Mouse (Mus musculus): Measurements from ENCODE around the gene Epb41l2. TPM values are rescaled to one million over a fixed set of nuclear protein-coding genes. Genes with fewer than 3 reads are reported as not detected.
A peak's percentile ranks its signal among the peaks of the same experiment; 100 is the strongest.

The Epb41l2 gene
- polyA plus RNA-seq (2015; fragmentation: Nextera tagmentation; extraction: Ambion mirVana) = 20.8 and 23.5 TPM in 2 replicates

DNA sequence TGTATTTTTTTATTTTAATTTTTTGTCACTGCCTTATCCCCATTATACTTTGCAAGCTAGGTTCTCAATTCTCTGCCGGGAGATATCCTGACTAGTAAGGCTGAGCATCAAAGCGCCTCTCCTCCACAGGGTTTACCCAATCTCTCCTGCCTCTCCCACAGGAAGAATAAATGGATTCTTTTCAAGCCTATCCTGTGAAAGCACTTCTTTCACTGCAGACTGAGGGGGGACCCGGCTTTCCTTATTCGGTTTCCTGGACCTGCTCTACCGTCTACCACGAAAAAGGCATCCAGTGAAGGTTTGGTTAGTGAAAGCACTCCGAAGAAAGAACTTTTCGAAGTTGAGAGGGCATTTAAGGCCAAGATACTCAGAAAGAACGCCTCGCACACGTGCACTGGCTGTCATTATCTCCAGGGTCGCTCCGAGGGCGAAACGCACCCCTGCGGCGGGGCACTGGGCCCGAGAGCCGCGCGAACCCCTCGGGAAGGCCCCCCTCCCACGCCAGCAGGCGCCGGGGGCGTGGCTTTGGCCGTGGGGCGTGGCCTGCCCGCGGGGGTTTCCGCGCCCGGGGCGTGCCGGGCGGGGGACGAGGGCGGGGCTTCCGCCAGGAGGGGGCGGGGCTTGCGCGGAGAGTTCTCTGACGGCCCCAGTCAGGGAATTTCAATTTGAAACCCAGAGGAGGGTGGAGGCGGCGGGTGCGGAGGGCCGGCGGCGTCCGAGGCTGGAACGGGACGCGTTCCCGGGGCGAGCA lies at the start of gene Epb41l2:
Epb41l2 (plus strand) TSS at position 591 of the 751 bp plus-strand sequence.
- Histone ChIP-seq H3K4me1 (replicated peaks; ENCODE audit: control insufficient read depth, insufficient read depth, low read length) (peaks cover 8% of the 10 kb centered on the region), H3K4me3 (replicated peaks; ENCODE audit: low read length) (peak within 1 kb of the TSS; percentile 72), H3K9me3 (ENCODE audit: control insufficient read depth, low read length) (no peaks in the 10 kb centered on the region), H3K27ac (ENCODE audit: low read length) (peak within 1 kb of the TSS; percentile 32; the same call in 1 of the 2 replicates), H3K36me3 (ENCODE audit: control insufficient read depth, insufficient read depth) (no peaks in the 10 kb centered on the region), H3K9ac (replicated peaks; ENCODE audit: low read depth, low read length) (peak within 1 kb of the TSS; percentile 70), H3K4me2 (ENCODE audit: low read length) (peak within 1 kb of the TSS; percentile 61), H3K27me3 (replicated peaks; ENCODE audit: control insufficient read depth, insufficient read depth, low read length) (no peaks in the 10 kb centered on the region)
- WGBS = under 1% methylated on average over 55 of the region's 55 CpGs
- ATAC-seq = peak; percentile 94

DNA sequence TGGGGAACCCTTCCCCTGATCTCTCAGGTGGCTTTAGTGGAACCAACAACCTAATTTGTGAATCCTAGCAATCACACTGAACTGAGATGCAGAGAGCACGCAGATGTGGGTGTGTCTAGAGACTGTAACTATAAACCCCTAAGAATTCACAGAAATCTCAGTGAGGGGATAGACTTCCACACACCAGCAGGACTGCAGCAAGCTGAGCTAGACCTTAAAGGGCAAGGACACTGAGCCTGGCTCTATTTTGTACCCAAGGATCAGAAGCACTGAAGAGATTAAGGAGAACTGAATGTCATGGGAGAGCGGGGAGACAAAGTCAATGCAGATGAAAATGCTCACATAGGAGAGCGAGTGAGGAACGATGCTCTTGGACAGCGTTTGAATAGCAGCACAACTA lies 49.6 kb upstream of the Epb41l2 start:
- ATAC-seq = no peak
- WGBS = 93% methylated on average over 5 of the region's 5 CpGs
- H3K4me1 ChIP-seq (replicated peaks; ENCODE audit: control insufficient read depth, insufficient read depth, low read length) = peaks cover 8% of the 10 kb centered on the region
- H3K9me3 ChIP-seq (ENCODE audit: control insufficient read depth, low read length) = no peaks in the 10 kb centered on the region
- no peak overlapping the region for H3K4me3 ChIP-seq (replicated peaks; ENCODE audit: low read length)
- H3K9ac ChIP-seq (replicated peaks; ENCODE audit: low read depth, low read length) = no peak overlapping the region
- H3K4me2 ChIP-seq (ENCODE audit: low read length) = no peak overlapping the region
- H3K36me3 ChIP-seq (ENCODE audit: control insufficient read depth, insufficient read depth) = no peaks in the 10 kb centered on the region
- no peak overlapping the region for H3K27ac ChIP-seq (ENCODE audit: low read length)
- no peaks in the 10 kb centered on the region for H3K27me3 ChIP-seq (replicated peaks; ENCODE audit: control insufficient read depth, insufficient read depth, low read length)

DNA sequence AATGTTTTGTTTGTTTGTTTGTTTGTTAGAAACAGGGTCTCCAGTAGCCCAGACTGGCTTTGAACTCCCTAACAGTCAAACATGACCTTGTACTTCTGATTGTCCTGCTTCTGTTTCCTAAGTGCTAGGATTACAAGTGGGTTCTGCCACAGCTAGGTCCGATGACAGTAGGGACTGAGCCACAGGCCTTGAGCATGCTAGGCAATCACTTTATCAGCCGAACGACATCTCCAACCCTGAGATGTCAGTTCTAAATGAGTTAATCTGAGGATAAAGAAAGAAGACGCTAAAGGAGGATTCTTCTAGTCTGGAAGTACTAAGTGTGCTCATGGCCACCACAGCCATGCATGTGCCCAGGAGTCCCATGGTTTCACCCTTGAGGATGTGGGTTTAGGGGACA lies 48.9 kb upstream of the Epb41l2 start:
- peaks cover 8% of the 10 kb centered on the region for H3K4me1 ChIP-seq (replicated peaks; ENCODE audit: control insufficient read depth, insufficient read depth, low read length)
- H3K9ac ChIP-seq (replicated peaks; ENCODE audit: low read depth, low read length) = no peak overlapping the region
- no peak overlapping the region for H3K4me3 ChIP-seq (replicated peaks; ENCODE audit: low read length)
- H3K27me3 ChIP-seq (replicated peaks; ENCODE audit: control insufficient read depth, insufficient read depth, low read length) = no peaks in the 10 kb centered on the region
- H3K4me2 ChIP-seq (ENCODE audit: low read length) = no peak overlapping the region
- no peaks in the 10 kb centered on the region for H3K9me3 ChIP-seq (ENCODE audit: control insufficient read depth, low read length)
- no peak for ATAC-seq
- 86% methylated on average over 4 of the region's 4 CpGs for WGBS
- H3K27ac ChIP-seq (ENCODE audit: low read length) = no peak overlapping the region
- H3K36me3 ChIP-seq (ENCODE audit: control insufficient read depth, insufficient read depth) = no peaks in the 10 kb centered on the region

GRCm38 (mm10) chr10:25311554-25312212 lies 47.9 kb upstream of the Epb41l2 start:
- peak; percentile 85 for ATAC-seq
- peak overlapping the region; percentile 13 for H3K4me2 ChIP-seq (ENCODE audit: low read length)
- no peak overlapping the region for H3K27ac ChIP-seq (ENCODE audit: low read length)
- no peaks in the 10 kb centered on the region for H3K9me3 ChIP-seq (ENCODE audit: control insufficient read depth, low read length)
- no peaks in the 10 kb centered on the region for H3K27me3 ChIP-seq (replicated peaks; ENCODE audit: control insufficient read depth, insufficient read depth, low read length)
- no peak overlapping the region for H3K4me3 ChIP-seq (replicated peaks; ENCODE audit: low read length)
- WGBS = 3% methylated on average over 9 of the region's 9 CpGs
- peaks cover 8% of the 10 kb centered on the region for H3K4me1 ChIP-seq (replicated peaks; ENCODE audit: control insufficient read depth, insufficient read depth, low read length)
- no peak overlapping the region for H3K9ac ChIP-seq (replicated peaks; ENCODE audit: low read depth, low read length)
- H3K36me3 ChIP-seq (ENCODE audit: control insufficient read depth, insufficient read depth) = no peaks in the 10 kb centered on the region

DNA sequence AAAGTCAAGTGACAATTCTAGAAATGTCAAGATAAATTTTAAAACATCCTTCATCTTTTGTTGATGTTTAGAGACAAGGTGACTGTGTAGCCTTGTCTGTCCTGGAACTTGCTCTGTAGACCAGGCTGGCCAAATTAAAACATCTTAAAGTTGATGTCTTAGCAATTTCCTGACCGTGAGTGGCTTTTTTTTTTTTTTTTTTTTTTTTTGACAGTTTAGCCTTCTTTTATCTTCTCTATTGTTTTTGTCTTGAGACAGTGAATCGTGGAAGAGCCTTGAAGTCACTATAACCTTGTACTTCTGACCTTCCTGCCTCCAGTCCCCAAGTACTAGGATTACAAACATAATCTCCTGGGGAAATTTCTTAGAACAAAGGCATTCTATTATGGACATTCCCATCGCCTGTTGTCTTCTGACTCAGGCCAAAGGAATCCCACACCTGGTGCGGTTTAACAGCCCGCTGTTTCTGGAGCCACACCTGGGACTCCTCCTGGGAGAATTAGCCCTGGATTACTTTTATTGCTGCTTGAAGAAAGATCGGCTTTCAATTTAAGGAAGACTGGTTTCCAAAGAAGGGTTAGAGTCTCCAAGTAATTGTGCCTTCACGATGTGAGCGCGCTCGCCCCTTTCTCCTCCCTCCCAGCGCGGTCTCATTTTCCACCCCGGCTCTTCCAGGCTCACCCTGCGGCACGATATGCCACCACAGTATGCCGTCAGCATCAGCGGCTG lies 45.6 kb upstream of the Epb41l2 start:
- no peak overlapping the region for H3K9ac ChIP-seq (replicated peaks; ENCODE audit: low read depth, low read length)
- H3K4me1 ChIP-seq (replicated peaks; ENCODE audit: control insufficient read depth, insufficient read depth, low read length) = peaks cover 8% of the 10 kb centered on the region
- H3K27me3 ChIP-seq (replicated peaks; ENCODE audit: control insufficient read depth, insufficient read depth, low read length) = no peaks in the 10 kb centered on the region
- H3K27ac ChIP-seq (ENCODE audit: low read length) = no peak overlapping the region
- H3K4me3 ChIP-seq (replicated peaks; ENCODE audit: low read length) = no peak overlapping the region
- H3K36me3 ChIP-seq (ENCODE audit: control insufficient read depth, insufficient read depth) = no peaks in the 10 kb centered on the region
- no peak overlapping the region for H3K4me2 ChIP-seq (ENCODE audit: low read length)
- ATAC-seq = no peak
- WGBS = 12% methylated on average over 17 of the region's 17 CpGs
- H3K9me3 ChIP-seq (ENCODE audit: control insufficient read depth, low read length) = no peaks in the 10 kb centered on the region

DNA sequence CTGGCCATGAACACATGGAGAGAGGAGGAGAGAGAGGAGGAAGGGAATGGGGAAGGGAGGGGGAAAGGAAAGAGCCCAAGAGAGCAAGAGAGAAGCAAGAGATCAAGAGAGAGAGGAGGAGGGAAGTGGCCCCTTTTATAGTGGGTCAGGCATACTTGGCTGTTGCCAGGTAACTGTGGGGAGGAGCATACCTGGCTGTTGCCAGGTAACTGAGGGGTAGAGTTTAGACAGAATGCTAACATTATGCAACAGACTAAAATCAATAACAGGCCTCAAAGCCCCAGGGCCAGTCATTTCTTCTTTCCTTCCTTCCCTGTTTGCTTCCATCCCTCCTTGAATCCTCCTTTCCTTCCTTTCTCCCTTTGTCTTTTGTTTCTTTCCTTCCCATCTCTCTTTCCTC lies 41.9 kb upstream of the Epb41l2 start:
- Histone ChIP-seq H3K27me3 (replicated peaks; ENCODE audit: control insufficient read depth, insufficient read depth, low read length) (no peaks in the 10 kb centered on the region), H3K27ac (ENCODE audit: low read length) (no peak overlapping the region), H3K36me3 (ENCODE audit: control insufficient read depth, insufficient read depth) (no peaks in the 10 kb centered on the region), H3K9ac (replicated peaks; ENCODE audit: low read depth, low read length) (no peak overlapping the region), H3K4me3 (replicated peaks; ENCODE audit: low read length) (no peak overlapping the region), H3K4me1 (replicated peaks; ENCODE audit: control insufficient read depth, insufficient read depth, low read length) (no peaks in the 10 kb centered on the region; the same call in 1 of the 2 replicates), H3K9me3 (ENCODE audit: control insufficient read depth, low read length) (no peaks in the 10 kb centered on the region), H3K4me2 (ENCODE audit: low read length) (no peak overlapping the region)
- no peak for ATAC-seq

DNA sequence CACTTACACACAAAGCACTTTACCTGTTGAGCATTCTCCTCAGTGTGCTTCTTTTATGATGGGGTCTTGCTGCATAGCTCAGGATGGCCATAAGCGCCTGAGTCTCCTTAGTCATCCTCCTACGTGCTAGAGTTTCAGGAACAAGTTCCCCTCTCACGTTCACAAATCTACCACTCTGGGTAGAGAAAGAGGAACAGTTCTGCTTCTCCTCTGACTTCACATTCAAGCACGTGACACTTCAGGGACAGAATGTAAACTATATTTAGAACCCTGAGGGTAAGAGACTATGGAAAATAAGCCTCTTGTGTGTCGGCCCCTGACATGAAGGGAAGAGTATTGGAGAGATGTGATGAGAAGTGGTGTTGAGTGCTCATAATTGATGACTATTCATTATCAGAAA lies 41.2 kb upstream of the Epb41l2 start:
- Histone ChIP-seq H3K27me3 (replicated peaks; ENCODE audit: control insufficient read depth, insufficient read depth, low read length) (no peaks in the 10 kb centered on the region), H3K4me2 (ENCODE audit: low read length) (no peak overlapping the region), H3K9me3 (ENCODE audit: control insufficient read depth, low read length) (no peaks in the 10 kb centered on the region), H3K4me1 (replicated peaks; ENCODE audit: control insufficient read depth, insufficient read depth, low read length) (no peaks in the 10 kb centered on the region; the same call in 1 of the 2 replicates), H3K36me3 (ENCODE audit: control insufficient read depth, insufficient read depth) (no peaks in the 10 kb centered on the region), H3K4me3 (replicated peaks; ENCODE audit: low read length) (no peak overlapping the region), H3K27ac (ENCODE audit: low read length) (no peak overlapping the region), H3K9ac (replicated peaks; ENCODE audit: low read depth, low read length) (no peak overlapping the region)
- no peak for ATAC-seq
- 87% methylated on average over 5 of the region's 5 CpGs for WGBS

DNA sequence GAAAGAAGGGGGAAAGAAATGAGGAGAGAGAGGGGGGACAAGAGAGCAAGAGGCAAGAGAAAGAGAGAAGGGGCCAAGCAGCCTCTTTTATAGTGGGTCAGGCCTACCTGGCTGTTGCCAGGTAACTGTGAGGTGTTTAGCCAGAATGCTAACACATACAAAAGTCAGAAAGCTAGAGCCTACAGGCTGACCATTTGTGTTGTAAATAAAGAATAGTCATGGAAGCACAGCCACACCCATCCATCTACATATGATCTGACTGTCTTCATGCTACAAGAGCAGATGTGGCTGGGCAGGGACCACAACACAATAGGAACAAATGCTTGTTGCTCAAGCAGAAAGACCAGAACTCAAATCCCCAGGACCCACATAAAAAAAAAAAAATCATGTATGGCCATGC lies 40.1 kb upstream of the Epb41l2 start:
- Histone ChIP-seq H3K27ac (ENCODE audit: low read length) (no peak overlapping the region), H3K4me2 (ENCODE audit: low read length) (no peak overlapping the region), H3K9ac (replicated peaks; ENCODE audit: low read depth, low read length) (no peak overlapping the region), H3K4me1 (replicated peaks; ENCODE audit: control insufficient read depth, insufficient read depth, low read length) (no peaks in the 10 kb centered on the region), H3K36me3 (ENCODE audit: control insufficient read depth, insufficient read depth) (no peaks in the 10 kb centered on the region), H3K27me3 (replicated peaks; ENCODE audit: control insufficient read depth, insufficient read depth, low read length) (no peaks in the 10 kb centered on the region), H3K9me3 (ENCODE audit: control insufficient read depth, low read length) (no peaks in the 10 kb centered on the region), H3K4me3 (replicated peaks; ENCODE audit: low read length) (no peak overlapping the region)
- no peak for ATAC-seq

DNA sequence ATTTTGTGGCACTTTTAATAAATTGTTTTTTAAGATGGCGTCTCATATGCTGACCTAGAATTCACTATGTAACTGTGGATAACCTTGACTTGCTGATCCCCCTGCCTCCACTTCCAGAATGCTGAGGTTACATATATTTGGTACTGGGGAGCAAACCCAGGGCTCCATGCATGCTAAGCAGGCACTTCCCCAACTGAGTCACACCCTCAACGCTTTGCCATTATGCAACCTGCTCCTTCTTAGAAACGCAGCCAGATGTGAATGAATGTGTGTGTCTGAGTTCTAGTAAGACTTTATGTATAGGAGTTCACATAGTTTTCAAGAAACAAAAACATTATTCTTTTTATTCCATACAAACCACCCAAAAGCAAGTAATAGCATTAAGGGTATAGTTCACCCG lies 38.4 kb upstream of the Epb41l2 start:
- Histone ChIP-seq H3K36me3 (ENCODE audit: control insufficient read depth, insufficient read depth) (no peaks in the 10 kb centered on the region), H3K9ac (replicated peaks; ENCODE audit: low read depth, low read length) (no peak overlapping the region), H3K4me2 (ENCODE audit: low read length) (no peak overlapping the region), H3K4me3 (replicated peaks; ENCODE audit: low read length) (no peak overlapping the region), H3K27me3 (replicated peaks; ENCODE audit: control insufficient read depth, insufficient read depth, low read length) (no peaks in the 10 kb centered on the region), H3K27ac (ENCODE audit: low read length) (no peak overlapping the region), H3K4me1 (replicated peaks; ENCODE audit: control insufficient read depth, insufficient read depth, low read length) (no peaks in the 10 kb centered on the region), H3K9me3 (ENCODE audit: control insufficient read depth, low read length) (no peaks in the 10 kb centered on the region)
- no peak for ATAC-seq
- WGBS = 80% methylated on average over 4 of the region's 4 CpGs

Data from forebrain, embryonic 16.5 days (tissue).